ENCODE assay signal across 16 mouse cellular contexts in genomic region chr2:27754094-27754493, GRCm38 (mm10).
"Had no signal": no experiment of that assay in that cellular context is flagged by ENCODE, and none has a peak within 500 bp of the region (broad histone marks: within the 10 kb centered on the region; RNA-seq: fewer than 3 reads in every experiment).

No protein-coding gene starts in this region.

- DNase-seq: cerebellum, adult 8-10 months; cerebellum, adult 9-10 months; cerebellum, adult 9-11 months; cerebellum, postnatal 10 days; cerebellum, postnatal 14 days; cerebellum, postnatal 25 days; cerebellum, postnatal 36 days; embryo, embryonic 11 days; forebrain, postnatal 0 days; gastrocnemius, adult 2 months; gastrocnemius, postnatal 10 days; gastrocnemius, postnatal 14 days; gastrocnemius, postnatal 25 days; gastrocnemius, postnatal 36 days; heart, adult 18-20 months; heart, adult 2 months had no signal
